Mouse (Mus musculus) kidney, adult 2 months (tissue): ENCODE measurements around the gene Gm37240.

Experiments used
- CTCF ChIP-seq: fragments of 200-500 bp; conservative IDR thresholded peaks from 2 replicates; pipeline ENCODE4 v1.5.1; 2011; ENCODE audit warnings: low read depth, mild to moderate bottlenecking, control low read depth, low read length, moderate library complexity, mixed read lengths; ENCODE audit not compliant: insufficient read depth, insufficient read length
- POLR2A ChIP-seq: fragments of 200-500 bp; IDR thresholded peaks from one replicate; pipeline ENCODE4 v1.6.1; 2011; ENCODE audit warnings: low read depth, low read length, control low read depth

- TF ChIP-seq CTCF = no peak
- no peak for TF ChIP-seq POLR2A
Observed at GRCm38 (mm10) chr3:84709100-84709499, 1178.2 kb downstream of the Gm37240 start.
